Mouse (Mus musculus) gastrocnemius, postnatal 10 days (tissue): Measurements from ENCODE around the gene Prkaca. TPM values are rescaled to one million over a fixed set of nuclear protein-coding genes. Genes with fewer than 3 reads are reported as not detected.
"Not testable (repeated sequence)": the region's sequence is repeated elsewhere in the genome, so short reads cannot be mapped to it uniquely, and the experiment has no call there.

Source experiments
- DNase-seq: peaks from one replicate; pipeline ENCODE4 v3.0.0; 2021; ENCODE audit warnings: mixed read lengths
- total RNA-seq, 2 experiments: library from RNA; stranded (reverse); gene quantifications; 2 replicates each; pipeline ENCODE4 v1.2.3; 2021

Gene Prkaca
- total RNA-seq, 2 experiments from 2014 or later = 490 to 518 TPM

DNA sequence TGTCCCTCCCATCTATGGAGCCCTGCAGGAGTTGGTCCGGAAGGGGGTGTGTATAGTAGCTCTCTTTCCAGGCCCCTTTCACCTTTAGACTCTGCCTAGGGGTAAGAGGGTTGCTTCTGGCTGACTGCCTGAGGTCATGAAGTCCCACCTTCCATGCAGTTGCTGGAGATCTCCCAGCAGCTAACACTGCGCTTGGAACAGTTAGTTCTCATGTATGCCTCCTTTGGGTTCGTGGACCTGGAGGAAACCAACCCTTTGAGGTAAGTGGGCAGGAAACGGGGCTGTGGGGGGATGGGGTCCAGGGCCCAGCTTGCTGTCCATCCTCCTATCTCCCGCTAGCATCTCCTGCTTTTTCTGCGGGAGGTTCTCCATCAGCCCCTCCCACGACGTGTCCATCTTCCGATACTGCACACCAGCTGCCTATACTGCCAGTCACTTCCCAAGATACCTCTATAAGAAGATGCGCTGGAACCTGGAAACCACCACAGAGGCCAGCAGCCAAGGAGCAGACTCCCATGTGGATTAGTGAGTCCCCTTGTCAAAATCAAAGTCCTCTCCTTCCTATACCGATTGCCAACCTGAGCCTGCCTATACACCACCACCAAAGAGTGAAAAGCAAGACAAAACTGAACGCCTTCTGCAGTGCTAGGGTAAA, 30.3 kb downstream of the Prkaca start:
- DNase-seq = no peak

- DNase-seq = no peak
These were observed 30.9 kb downstream of the Prkaca start for GRCm38 (mm10) chr8:84003612-84004246.

DNA sequence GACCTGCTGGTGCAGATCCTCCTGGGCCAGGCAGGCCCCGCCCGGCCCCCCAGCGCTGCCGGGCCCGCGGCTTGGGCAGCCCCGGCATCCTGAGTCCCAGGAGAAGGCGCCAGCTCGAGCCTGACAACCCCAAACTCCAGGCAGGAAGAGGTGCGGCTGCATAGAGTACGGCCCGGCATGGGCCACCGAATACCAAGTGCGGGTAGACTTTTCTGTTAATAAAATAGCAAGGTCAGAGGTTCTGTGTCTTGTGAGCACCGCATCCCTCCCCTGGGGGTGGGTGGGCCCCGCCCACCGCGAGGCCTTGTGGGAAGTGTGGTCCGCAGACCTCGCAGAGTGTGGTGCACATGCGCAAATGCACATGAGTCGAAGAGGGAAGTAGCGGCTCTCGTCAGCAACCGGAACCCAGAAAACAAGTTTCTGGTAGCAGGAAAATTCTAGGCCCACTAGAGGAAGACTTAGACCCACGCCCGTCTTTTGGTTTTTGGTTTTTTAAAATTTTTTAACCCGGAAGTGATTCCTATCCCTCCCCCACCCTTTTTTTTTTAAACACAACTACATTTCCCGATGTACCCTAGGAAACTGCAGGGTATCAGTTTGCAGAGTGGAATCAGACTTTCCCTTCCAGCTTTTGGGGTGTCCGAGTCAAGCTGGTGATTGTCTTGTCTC, 31.9 kb downstream of the Prkaca start:
- DNase-seq = peak; percentile 93

GRCm38 (mm10) chr8:84005502-84005901, 32.7 kb downstream of the Prkaca start:
- DNase-seq = not testable (repeated sequence)

GRCm38 (mm10) chr8:84008362-84008761, 35.6 kb downstream of the Prkaca start:
- DNase-seq = no peak

DNA sequence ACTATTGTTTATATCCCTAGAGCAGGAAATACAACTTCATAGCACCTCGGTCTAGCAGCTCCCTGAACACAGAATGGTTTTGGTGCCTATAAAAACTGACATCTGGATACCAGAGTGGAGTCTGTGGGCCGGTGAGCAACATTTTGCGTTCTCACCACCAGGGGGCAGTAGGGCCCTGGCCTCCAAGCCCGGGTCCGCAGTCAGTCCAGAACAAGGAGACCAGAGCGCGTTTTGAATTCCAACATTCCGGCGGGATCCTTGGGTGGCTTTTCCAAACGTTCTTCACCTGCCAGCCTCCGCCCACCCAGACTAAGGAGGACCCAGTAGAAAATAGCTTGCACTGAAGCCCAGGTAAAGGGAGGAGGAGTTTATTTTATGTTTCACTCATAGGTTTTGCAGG, 37.1 kb downstream of the Prkaca start:
- DNase-seq = peak; percentile 91

DNA sequence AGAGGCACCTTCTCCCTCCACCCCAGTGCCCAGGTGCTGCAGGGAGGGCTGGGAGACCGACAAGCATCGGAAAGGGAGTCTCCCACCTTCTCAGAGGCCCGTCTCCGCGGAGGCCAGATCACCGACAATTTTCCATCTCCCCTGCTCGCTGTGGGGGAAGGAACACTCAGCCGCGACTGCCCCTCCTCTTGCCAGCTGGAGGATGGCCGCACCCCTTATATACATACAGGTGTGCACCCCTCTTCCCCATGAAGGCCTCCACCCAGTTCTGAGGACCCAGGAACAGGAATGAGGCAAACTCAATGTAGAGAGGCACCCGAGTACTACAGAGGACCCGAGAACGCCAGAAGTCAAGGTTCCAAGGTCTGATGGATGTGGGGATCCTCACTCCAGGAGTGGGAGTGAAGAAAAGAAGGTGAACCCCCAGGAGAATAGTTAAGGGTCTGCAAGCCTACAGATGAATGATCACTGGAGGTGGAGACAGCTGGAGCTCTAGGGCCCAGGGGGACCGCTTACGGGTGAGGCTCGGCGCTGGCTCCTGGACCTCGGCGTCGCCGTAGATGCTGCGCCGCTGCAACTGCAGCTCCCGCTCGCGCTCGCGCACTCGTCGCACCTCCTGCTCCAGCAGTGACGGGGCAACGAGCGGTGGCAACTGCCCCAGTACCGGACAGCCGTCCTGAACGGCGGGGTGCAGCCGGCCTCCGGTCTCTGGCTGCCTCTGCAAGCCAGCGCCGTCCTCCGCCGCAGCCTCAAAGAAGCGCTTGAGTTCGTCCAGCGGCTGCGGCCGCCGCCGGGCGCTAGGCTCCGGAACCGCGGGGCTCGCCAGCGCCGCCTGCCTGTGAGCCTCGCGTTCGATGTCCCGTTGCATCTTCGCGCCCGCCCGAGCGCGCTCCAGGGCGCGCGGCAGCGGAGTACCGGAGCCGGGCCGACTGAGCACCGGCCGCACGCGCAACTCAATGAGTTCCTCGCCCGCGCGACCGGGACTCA, 38.1 kb downstream of the Prkaca start:
- peak; percentile 83 for DNase-seq

- DNase-seq = no peak
These were observed 39.1 kb downstream of the Prkaca start, which contains the start of gene 2210011C24Rik for GRCm38 (mm10) chr8:84011705-84012498. 2210011C24Rik (minus strand) TSS chr8:84012171.

GRCm38 (mm10) chr8:84012499-84013165, 39.8 kb downstream of the Prkaca start:
- no peak for DNase-seq

DNA sequence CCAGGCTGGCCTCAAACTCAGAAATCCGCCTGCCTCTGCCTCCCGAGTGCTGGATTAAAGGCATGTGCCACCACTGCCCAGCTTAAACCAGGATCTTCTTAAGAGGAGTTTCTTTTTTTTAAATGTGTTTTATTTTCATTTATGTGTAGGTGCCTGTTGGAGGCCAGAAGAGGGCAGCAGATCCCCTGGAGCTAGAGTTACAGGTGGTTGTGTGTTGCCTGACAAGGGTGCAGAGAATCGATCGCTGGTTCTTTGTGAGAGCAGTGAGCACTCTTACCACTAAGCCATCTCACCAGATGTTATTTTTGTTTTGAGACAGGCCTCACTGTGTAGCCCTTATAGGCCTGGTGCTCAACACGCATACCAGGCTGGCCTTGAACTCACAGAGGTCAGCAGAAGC, 43.0 kb downstream of the Prkaca start:
- DNase-seq = no peak

- DNase-seq = no peak
These were observed 46.9 kb downstream of the Prkaca start for GRCm38 (mm10) chr8:84019738-84020137.

DNA sequence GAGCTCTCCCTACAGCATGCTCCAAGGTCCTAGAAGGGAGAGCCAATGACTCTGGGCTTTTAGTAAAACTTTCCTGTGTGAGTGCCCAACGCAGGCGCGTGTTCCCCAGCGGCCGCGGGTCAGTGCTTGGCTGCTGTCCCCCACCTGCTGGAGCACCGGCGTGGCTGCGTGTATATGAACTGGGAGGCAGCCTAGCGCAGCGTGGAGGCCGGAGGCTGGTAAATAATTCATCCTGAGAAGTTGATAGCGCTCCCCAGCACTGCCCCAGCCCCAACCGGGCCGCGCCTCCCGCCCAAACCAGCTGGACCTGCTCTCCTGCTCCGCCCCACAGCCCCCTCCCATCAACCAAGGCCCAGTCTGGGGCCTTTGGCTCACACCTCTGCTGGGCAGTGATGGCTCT, 48.3 kb downstream of the Prkaca start, which contains the start of gene Palm3:
Gene Palm3 (plus strand): TSS at position 376 of the 400 bp plus-strand sequence.
- DNase-seq = no peak

DNA sequence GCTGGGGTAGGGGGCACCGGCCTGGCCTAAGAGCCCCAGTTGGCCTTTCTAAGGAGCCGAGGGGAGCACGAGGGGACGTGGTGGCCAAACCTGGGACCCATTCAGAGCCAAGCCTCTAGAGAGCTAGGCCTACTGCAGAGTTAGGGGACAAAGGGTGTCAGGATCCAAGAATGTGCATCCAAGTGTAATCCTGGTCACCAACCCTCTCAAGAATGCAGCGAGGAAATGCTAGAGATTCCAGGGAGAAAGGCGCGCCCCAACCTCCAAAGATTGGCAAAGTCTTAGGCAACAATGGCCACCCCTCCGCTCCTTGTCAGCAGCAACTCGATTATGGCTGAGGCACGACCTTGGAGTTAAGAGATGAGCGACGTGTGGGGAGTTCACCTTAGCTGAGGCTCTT, 48.8 kb downstream of the Prkaca start:
- no peak for DNase-seq

GRCm38 (mm10) chr8:84023085-84023484, 50.3 kb downstream of the Prkaca start:
- DNase-seq = peak; percentile 60

DNA sequence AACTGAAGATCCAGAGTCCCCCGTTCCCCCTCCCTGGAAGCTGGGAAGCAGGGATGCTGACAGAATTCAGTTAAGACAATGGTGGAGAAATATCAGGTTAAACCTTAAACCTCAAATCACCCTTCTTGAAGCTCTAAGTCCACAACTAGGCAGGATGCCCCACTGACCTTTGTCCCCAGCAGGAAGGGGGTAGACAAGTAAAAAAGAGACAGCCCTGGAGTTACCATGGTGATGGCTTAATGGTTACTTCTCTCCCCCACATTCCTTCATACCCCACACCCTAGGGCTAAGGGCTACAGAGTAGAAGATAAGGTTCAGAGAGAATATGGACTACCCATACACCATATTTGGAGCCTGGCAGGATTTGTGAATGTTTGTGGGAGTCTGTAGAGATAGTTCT, 50.8 kb downstream of the Prkaca start:
- DNase-seq = no peak

- peak; percentile 80 for DNase-seq
These were observed 51.4 kb downstream of the Prkaca start for GRCm38 (mm10) chr8:84024171-84024570.

DNA sequence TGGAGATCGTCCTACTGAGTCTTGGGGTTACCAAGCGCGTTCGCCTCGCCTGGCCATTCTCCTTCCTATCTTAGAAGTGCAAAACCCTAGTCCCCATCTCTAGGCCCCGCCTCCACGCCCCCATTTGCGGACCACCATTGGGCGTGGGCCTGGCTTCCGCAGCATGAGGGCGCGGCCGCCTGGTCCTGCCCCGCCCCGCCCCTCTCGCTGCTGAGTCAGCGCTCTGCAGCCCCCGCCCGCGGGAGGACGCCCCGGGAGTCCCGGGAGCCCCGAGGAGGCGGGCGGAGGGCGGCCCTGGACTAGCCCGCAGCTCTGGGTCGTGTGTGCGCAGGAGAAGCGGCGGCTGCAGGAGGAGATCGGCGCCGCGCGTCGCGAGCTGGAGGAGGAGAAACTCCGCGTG, 53.1 kb downstream of the Prkaca start:
- peak; percentile 65 for DNase-seq

GRCm38 (mm10) chr8:84027449-84027848, 54.7 kb downstream of the Prkaca start:
- DNase-seq = no peak

GRCm38 (mm10) chr8:84029272-84029671, 56.5 kb downstream of the Prkaca start:
- no peak for DNase-seq

- DNase-seq = no peak
These were observed 60.0 kb downstream of the Prkaca start for GRCm38 (mm10) chr8:84032777-84033176.

GRCm38 (mm10) chr8:84038015-84038414, 65.2 kb downstream of the Prkaca start:
- DNase-seq = no peak
